In the genomic region with DNA sequence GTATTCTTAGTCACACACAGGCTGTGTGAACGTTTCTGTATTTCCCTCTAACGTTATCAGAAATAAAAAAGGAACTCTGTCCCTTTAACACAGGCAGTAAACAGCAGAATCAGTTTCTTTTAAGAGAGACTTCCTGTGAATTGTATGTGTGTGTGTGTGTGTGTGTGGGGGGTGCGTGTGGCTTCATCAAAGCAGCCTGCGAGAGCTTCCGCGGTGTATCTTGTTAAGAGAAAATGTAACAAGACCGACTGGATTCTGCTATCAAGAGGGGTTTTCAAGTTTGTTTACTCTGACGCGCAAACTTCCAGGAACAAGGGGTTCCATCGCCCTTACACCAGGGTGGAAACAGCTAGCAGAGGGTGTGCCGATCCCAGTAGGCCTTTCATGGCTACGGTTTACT, we compare ENCODE assay signal across 10 mouse cellular contexts.
DNase-seq lines count a peak whose midpoint lies in the region; ATAC-seq and TF ChIP-seq lines count a peak whose summit lies in the region.
"Had no signal": no experiment of that assay in that cellular context is flagged by ENCODE, and none has a peak within 500 bp of the region (broad histone marks: within the 10 kb centered on the region; RNA-seq: fewer than 3 reads in every experiment).

No protein-coding gene starts in this region.

- no peak for DNase-seq in embryonic facial prominence, embryonic 10.5 days (ENCODE audit: low spot score)
- no peak for DNase-seq in liver, embryonic 14.5 days (ENCODE audit: low read depth in 3 of 3, low spot score in 3 of 3)
- peak; percentile 51 to 63 for DNase-seq in spleen, adult 2 months (ENCODE audit: low read depth in 1 of 2, low spot score in 2 of 2)
- DNase-seq: cerebellum, adult 11-12 months had no signal

- ATAC-seq in embryonic facial prominence, embryonic 13.5 days (ENCODE audit: insufficient number of reproducible peaks, insufficient read depth, low FRiP score, low TSS enrichment, low read depth): no peak
- no peak for ATAC-seq in liver, embryonic 14.5 days (ENCODE audit: insufficient read depth)
- no peak for ATAC-seq in forebrain, embryonic 12.5 days (ENCODE audit: low FRiP score)
- no peak for ATAC-seq in neural tube, embryonic 15.5 days (ENCODE audit: low FRiP score)
- no peak for ATAC-seq in hindbrain, embryonic 13.5 days (ENCODE audit: low FRiP score)

- H3K27ac ChIP-seq in embryonic facial prominence, embryonic 13.5 days: no peak overlapping the region
- no peak overlapping the region for H3K27ac ChIP-seq in embryonic facial prominence, embryonic 10.5 days (replicated peaks)
- 0 out of 2 replicates have a peak overlapping the region, but pooled peaks have one; percentile 66 for H3K27ac ChIP-seq in cortical plate, adult 2 months (ENCODE audit: insufficient read depth, low read length)
- no peak overlapping the region for H3K27ac ChIP-seq in liver, embryonic 14.5 days
- H3K27ac ChIP-seq in spleen, adult 2 months (ENCODE audit: insufficient read depth, low read length): peak overlapping the region; percentile 70
- H3K27ac ChIP-seq in forebrain, embryonic 12.5 days: no peak overlapping the region
- no peak overlapping the region for H3K27ac ChIP-seq in neural tube, embryonic 15.5 days (replicated peaks)
- H3K27ac ChIP-seq in hindbrain, embryonic 13.5 days: no peak overlapping the region
- H3K27ac ChIP-seq: limb, embryonic 15.5 days had no signal

- peak overlapping the region; percentile 18; the same call in 1 of the 2 replicates for H3K4me2 ChIP-seq in embryonic facial prominence, embryonic 13.5 days
- H3K4me2 ChIP-seq in liver, embryonic 14.5 days (ENCODE audit: low read depth): peak overlapping the region; percentile 7; the same call in 1 of the 2 replicates
- H3K4me2 ChIP-seq in forebrain, embryonic 12.5 days: no peak overlapping the region
- H3K4me2 ChIP-seq in neural tube, embryonic 15.5 days: no peak overlapping the region
- no peak overlapping the region for H3K4me2 ChIP-seq in hindbrain, embryonic 13.5 days
- H3K4me2 ChIP-seq: limb, embryonic 15.5 days had no signal

- no peaks in the 10 kb centered on the region for H3K9me3 ChIP-seq in embryonic facial prominence, embryonic 13.5 days
- H3K9me3 ChIP-seq in embryonic facial prominence, embryonic 10.5 days: no peaks in the 10 kb centered on the region
- no peaks in the 10 kb centered on the region for H3K9me3 ChIP-seq in liver, embryonic 14.5 days (ENCODE audit: control insufficient read depth, low read length)
- no peaks in the 10 kb centered on the region for H3K9me3 ChIP-seq in forebrain, embryonic 12.5 days
- H3K9me3 ChIP-seq in neural tube, embryonic 15.5 days (replicated peaks): no peaks in the 10 kb centered on the region
- no peaks in the 10 kb centered on the region for H3K9me3 ChIP-seq in hindbrain, embryonic 13.5 days
- H3K9me3 ChIP-seq: limb, embryonic 15.5 days had no signal

- no peak for TF ChIP-seq POLR2A in cortical plate, adult 2 months (IDR thresholded peaks at IDR 0.05; ENCODE audit: extremely low read depth, insufficient read depth, low read length)
- no peak for TF ChIP-seq POLR2A in spleen, adult 2 months (IDR thresholded peaks at IDR 0.05; ENCODE audit: low read depth, low read length)

- H3K4me3 ChIP-seq in embryonic facial prominence, embryonic 13.5 days: no peak overlapping the region
- H3K4me3 ChIP-seq in embryonic facial prominence, embryonic 10.5 days: no peak overlapping the region
- H3K4me3 ChIP-seq in cortical plate, adult 2 months (ENCODE audit: insufficient read depth, low read length): no peak overlapping the region
- H3K4me3 ChIP-seq in liver, embryonic 14.5 days (ENCODE audit: insufficient read depth in 1 of 2, low read depth in 2 of 2, low read length in 2 of 2): no peak overlapping the region
- peak overlapping the region; percentile 42 for H3K4me3 ChIP-seq in spleen, adult 2 months (ENCODE audit: extremely low read depth, insufficient read depth, insufficient read length)
- no peak overlapping the region for H3K4me3 ChIP-seq in forebrain, embryonic 12.5 days (replicated peaks)
- H3K4me3 ChIP-seq in neural tube, embryonic 15.5 days (replicated peaks): no peak overlapping the region
- H3K4me3 ChIP-seq in hindbrain, embryonic 13.5 days: no peak overlapping the region
- H3K4me3 ChIP-seq: limb, embryonic 15.5 days had no signal

- TF ChIP-seq CTCF in cortical plate, adult 2 months (IDR thresholded peaks at IDR 0.05; ENCODE audit: extremely low read depth, insufficient read depth, low read length): no peak
- no peak for TF ChIP-seq CTCF in liver, embryonic 14.5 days (IDR thresholded peaks at IDR 0.05; ENCODE audit: low read depth)
- no peak for TF ChIP-seq CTCF in spleen, adult 2 months (IDR thresholded peaks at IDR 0.05; ENCODE audit: extremely low read depth, insufficient read depth, insufficient read length, insufficient replicate concordance)

- 44% methylated on average over 12 of the region's 12 CpGs for WGBS in embryonic facial prominence, embryonic 13.5 days
- 50% methylated on average over 12 of the region's 12 CpGs for WGBS in embryonic facial prominence, embryonic 10.5 days
- 16% methylated on average over 12 of the region's 12 CpGs for WGBS in liver, embryonic 14.5 days (ENCODE audit: insufficient replicate concordance)
- WGBS in spleen, adult 2 months: 10% methylated on average over 12 of the region's 12 CpGs
- 66% methylated on average over 12 of the region's 12 CpGs for WGBS in forebrain, embryonic 12.5 days
- WGBS in neural tube, embryonic 15.5 days: 64% methylated on average over 12 of the region's 12 CpGs
- WGBS in hindbrain, embryonic 13.5 days: 66% methylated on average over 12 of the region's 12 CpGs

- H3K27me3 ChIP-seq in embryonic facial prominence, embryonic 13.5 days: no peaks in the 10 kb centered on the region; the same call in 1 of the 2 replicates
- no peaks in the 10 kb centered on the region for H3K27me3 ChIP-seq in embryonic facial prominence, embryonic 10.5 days (replicated peaks; ENCODE audit: low read depth, poor library complexity, severe bottlenecking)
- H3K27me3 ChIP-seq in liver, embryonic 14.5 days (ENCODE audit: control insufficient read depth, insufficient read depth, low read length): no peaks in the 10 kb centered on the region
- H3K27me3 ChIP-seq in spleen, adult 2 months (ENCODE audit: control insufficient read depth, insufficient read depth, low read length): no peaks in the 10 kb centered on the region
- peaks cover 17% of the 10 kb centered on the region for H3K27me3 ChIP-seq in forebrain, embryonic 12.5 days
- H3K27me3 ChIP-seq in neural tube, embryonic 15.5 days (replicated peaks): no peaks in the 10 kb centered on the region
- H3K27me3 ChIP-seq in hindbrain, embryonic 13.5 days: no peaks in the 10 kb centered on the region
- H3K27me3 ChIP-seq: limb, embryonic 15.5 days had no signal

- no peak overlapping the region for H3K9ac ChIP-seq in embryonic facial prominence, embryonic 13.5 days
- no peak overlapping the region for H3K9ac ChIP-seq in liver, embryonic 14.5 days (replicated peaks)
- H3K9ac ChIP-seq in forebrain, embryonic 12.5 days: no peak overlapping the region
- no peak overlapping the region for H3K9ac ChIP-seq in neural tube, embryonic 15.5 days (replicated peaks)
- no peak overlapping the region for H3K9ac ChIP-seq in hindbrain, embryonic 13.5 days
- H3K9ac ChIP-seq: limb, embryonic 15.5 days had no signal

- no peaks in the 10 kb centered on the region for H3K36me3 ChIP-seq in embryonic facial prominence, embryonic 13.5 days
- H3K36me3 ChIP-seq in embryonic facial prominence, embryonic 10.5 days (replicated peaks): no peaks in the 10 kb centered on the region
- no peaks in the 10 kb centered on the region for H3K36me3 ChIP-seq in liver, embryonic 14.5 days (replicated peaks; ENCODE audit: control insufficient read depth, insufficient read depth, low read depth)
- H3K36me3 ChIP-seq in spleen, adult 2 months (ENCODE audit: control insufficient read depth, insufficient read depth, low read length): no peaks in the 10 kb centered on the region
- no peaks in the 10 kb centered on the region for H3K36me3 ChIP-seq in forebrain, embryonic 12.5 days (replicated peaks)
- no peaks in the 10 kb centered on the region for H3K36me3 ChIP-seq in neural tube, embryonic 15.5 days
- H3K36me3 ChIP-seq in hindbrain, embryonic 13.5 days: no peaks in the 10 kb centered on the region
- H3K36me3 ChIP-seq: limb, embryonic 15.5 days had no signal

- no peak for TF ChIP-seq EP300 in liver, embryonic 14.5 days (IDR thresholded peaks at IDR 0.05; ENCODE audit: low read depth)

- peaks cover 28% of the 10 kb centered on the region for H3K4me1 ChIP-seq in embryonic facial prominence, embryonic 13.5 days
- H3K4me1 ChIP-seq in embryonic facial prominence, embryonic 10.5 days: peaks cover 37% of the 10 kb centered on the region
- 0 out of 2 replicates have a peak, but pooled peaks cover 4% of the 10 kb centered on the region for H3K4me1 ChIP-seq in cortical plate, adult 2 months (ENCODE audit: control insufficient read depth, insufficient read depth, low read length)
- peaks cover 0 to 10% of the 10 kb centered on the region in 2 experiments; a peak in 2 of 4 replicates for H3K4me1 ChIP-seq in liver, embryonic 14.5 days (replicated peaks; ENCODE audit: control insufficient read depth in 2 of 2, insufficient read depth in 2 of 2, low read length in 1 of 2)
- peaks cover 15% of the 10 kb centered on the region for H3K4me1 ChIP-seq in spleen, adult 2 months (ENCODE audit: control insufficient read depth, insufficient read depth, insufficient read length)
- peaks cover 17% of the 10 kb centered on the region for H3K4me1 ChIP-seq in forebrain, embryonic 12.5 days
- H3K4me1 ChIP-seq in neural tube, embryonic 15.5 days: no peaks in the 10 kb centered on the region
- no peaks in the 10 kb centered on the region for H3K4me1 ChIP-seq in hindbrain, embryonic 13.5 days (replicated peaks)

Comparison
In these comparisons a context has a peak if more than half of its experiments do, and no peak if none do; other contexts are left out.
1. H3K27ac ChIP-seq: peak in cortical plate, adult 2 months (single experiment) and spleen, adult 2 months (single experiment); none in embryonic facial prominence, embryonic 13.5 days (single experiment), embryonic facial prominence, embryonic 10.5 days (single experiment), liver, embryonic 14.5 days (single experiment), forebrain, embryonic 12.5 days (single experiment), neural tube, embryonic 15.5 days (single experiment) and hindbrain, embryonic 13.5 days (single experiment).
2. H3K4me2 ChIP-seq: peak in embryonic facial prominence, embryonic 13.5 days (single experiment) and liver, embryonic 14.5 days (single experiment); none in forebrain, embryonic 12.5 days (single experiment), neural tube, embryonic 15.5 days (single experiment) and hindbrain, embryonic 13.5 days (single experiment).
3. DNase-seq: peak in spleen, adult 2 months (2 of 2); none in embryonic facial prominence, embryonic 10.5 days (single experiment) and liver, embryonic 14.5 days (0 of 3).